Mouse (Mus musculus) induced T-regulatory cell, adult 2 months (primary cell): Measurements from ENCODE around the gene Vamp5.

ENCODE experiments used
- DNase-seq: peaks from one replicate; pipeline ENCODE4 v3.0.0-alpha.2; 2012; ENCODE audit warnings: low read depth

Vamp5 gene

DNA sequence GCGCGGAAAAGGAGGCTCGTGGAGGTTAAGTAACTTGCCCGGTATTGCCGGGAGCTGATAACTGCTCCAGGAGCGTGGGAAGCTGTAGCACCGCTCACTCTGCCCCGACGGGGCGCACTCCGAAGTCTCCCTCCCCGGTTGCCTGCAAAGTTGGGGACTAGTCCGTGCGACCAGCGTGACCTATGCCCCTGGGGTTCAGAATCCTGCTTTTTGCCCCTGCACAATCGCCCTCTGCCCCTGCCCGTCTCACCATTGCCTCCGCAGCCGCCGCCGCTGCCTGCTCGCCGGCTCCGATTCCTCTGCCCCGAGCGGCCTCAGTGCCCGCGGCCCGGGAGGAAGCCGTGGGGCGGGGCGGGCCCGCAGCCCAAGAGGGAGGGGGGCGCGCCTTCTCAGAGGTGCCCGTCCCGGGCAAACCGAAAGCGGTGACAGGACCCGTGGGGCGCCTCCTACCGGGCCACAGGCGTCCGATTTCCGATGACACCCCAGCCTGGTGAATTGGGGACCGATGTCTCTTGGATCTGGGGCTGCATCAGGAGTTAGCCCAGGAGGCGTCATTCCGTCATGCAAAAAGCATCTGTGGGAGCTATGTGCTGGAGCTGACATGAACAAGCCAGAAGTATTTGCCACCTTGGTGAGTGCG, at the start of gene Vamp5:
Gene Vamp5 (minus strand): TSS at position 338 of the 640 bp plus-strand sequence.
- peak; percentile 94 for DNase-seq

DNA sequence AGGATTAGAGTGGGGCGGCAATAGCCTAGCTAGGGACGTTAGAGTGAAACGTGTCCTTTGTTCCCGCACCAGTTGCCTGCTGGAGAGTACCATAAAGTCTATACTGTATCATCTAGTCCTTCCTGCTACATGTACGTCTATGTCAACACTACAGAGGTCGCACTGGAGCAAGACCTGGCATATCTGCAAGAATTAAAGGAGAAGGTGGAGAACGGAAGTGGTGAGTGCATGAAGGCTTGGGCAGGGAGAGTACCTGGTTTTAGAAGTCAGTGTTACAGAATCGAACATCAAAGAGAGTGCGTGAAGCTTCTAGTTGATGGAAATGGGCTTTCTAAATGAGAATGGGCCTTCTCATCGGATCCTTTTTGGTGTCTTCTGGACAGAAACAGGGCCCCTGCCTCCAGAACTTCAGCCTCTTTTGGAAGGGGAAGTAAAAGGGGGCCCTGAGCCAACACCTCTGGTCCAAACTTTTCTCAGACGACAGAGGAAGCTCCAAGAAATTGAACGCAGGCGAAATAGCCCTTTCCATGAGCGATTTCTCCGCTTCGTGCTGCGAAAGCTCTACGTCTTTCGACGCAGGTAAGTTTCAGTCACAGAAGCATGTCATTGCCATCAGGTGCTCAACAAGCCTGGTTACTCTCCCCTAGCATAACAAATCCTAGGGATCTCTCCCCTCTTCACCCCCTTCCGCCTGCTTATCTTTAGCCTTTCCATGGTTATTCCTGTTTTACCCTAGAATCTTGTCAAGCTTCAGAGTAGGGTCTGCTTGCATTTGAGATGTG, 49.0 kb upstream of the Vamp5 start:
- DNase-seq = peak; percentile 54

DNA sequence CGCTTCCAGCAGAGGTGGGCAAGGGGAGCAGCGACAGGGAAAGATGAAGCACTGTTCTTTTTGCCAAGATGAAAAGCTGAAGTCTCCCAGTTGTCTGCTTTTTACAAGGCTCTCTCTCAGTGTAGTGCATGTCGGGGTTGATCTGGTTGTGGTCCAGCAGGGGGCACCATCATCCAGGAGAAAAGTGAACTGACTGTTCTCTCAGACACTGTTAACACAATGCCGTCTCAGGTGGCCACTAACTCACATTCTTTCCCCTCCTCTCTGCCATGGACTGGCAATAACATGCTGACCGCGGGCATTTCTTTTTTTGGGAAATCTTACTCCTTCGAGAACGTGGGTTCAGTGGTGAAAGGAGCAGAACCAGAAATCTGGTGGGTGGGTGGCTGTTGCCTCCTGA, 47.8 kb upstream of the Vamp5 start:
- DNase-seq = peak; percentile 90

- no peak for DNase-seq
Measured at GRCm38 (mm10) chr6:72425646-72426045, 45.4 kb upstream of the Vamp5 start.

- DNase-seq = no peak
Measured at GRCm38 (mm10) chr6:72420901-72421300, 40.6 kb upstream of the Vamp5 start.

DNA sequence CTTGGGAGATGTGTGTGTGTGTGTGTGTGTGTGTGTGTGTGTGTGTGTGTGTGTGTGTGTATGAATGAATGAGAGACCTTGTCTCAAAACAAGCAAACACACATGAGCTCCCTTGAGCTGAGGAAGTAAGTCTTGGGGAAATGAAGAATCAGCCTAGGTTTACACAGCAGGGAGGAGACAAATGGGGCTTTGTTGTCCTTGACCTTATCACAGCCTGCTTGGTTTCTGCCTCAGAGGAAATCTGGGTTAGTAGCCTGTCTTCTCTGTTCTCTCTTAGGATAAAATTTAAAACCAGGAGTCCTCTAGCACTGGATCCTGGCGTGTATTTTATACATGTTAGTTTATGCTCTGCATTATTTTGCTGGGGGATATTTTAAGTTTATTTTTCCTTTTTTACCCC, 39.5 kb upstream of the Vamp5 start:
- DNase-seq = no peak

DNA sequence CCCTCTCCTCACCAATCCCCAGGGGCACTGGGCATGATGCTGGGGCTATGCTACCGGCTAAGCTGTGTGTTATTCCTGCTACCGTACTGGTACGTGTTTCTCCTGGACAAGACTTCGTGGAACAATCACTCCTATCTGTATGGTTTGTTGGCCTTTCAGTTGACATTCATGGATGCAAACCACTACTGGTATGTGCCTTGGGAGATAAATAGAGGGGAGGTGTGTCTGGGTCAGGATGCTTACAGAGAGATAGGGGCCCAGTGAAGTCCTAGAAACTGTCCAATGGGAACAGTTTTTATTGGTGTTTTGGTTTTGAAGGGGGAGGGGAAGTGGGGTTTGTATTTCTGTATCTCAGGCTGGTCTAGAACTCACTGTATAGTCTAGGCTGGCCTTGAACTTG, 38.0 kb upstream of the Vamp5 start:
- DNase-seq = no peak

- DNase-seq = no peak
Measured at GRCm38 (mm10) chr6:72415964-72416772, 35.9 kb upstream of the Vamp5 start.

DNA sequence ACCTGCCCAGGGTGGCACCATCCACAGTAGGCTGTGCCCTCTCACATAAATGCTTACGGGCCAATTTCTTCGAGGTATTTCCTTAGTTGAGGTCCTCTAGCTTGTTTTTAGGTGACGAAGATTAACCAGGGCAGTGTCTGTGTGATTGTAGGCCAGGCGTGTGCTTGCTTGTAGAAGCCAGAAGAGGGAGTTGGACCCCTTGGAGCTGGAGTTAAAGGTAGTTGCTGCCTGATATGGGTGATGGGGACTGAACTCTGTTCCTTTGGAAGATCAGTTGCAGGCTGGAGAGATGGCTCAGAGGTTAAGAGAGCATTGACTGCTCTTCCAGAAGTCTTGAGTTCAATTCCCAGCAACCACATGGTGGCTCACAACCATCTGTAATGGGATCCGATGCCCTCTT, 34.9 kb upstream of the Vamp5 start:
- peak; percentile 31 for DNase-seq

GRCm38 (mm10) chr6:72414076-72414756, 33.9 kb upstream of the Vamp5 start, which contains the start of gene Ggcx:
TSS of gene Ggcx (plus strand) at chr6:72414308.
- DNase-seq = peak; percentile 98

- peak; percentile 49 for DNase-seq
Measured at GRCm38 (mm10) chr6:72410518-72410917, 30.2 kb upstream of the Vamp5 start.

DNA sequence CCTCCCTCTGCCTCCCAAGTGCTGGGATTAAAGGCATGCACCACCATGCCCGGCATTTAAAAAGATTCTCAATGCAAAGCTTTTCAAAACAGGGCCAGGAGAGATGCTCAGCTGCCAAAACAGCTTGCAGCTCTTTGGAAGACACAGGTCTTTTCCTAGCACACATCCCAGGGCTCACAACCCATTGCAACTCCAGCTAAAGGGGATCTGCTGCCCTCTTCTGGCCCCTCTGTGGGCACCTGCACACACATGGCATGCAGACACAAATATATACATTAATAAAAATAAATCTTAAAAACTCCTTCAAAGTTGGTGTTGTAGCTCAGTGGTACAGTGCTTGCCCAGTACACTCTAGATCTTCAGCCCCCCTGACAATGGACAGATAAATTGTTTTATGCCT, 29.7 kb upstream of the Vamp5 start:
- peak; percentile 53 for DNase-seq

DNA sequence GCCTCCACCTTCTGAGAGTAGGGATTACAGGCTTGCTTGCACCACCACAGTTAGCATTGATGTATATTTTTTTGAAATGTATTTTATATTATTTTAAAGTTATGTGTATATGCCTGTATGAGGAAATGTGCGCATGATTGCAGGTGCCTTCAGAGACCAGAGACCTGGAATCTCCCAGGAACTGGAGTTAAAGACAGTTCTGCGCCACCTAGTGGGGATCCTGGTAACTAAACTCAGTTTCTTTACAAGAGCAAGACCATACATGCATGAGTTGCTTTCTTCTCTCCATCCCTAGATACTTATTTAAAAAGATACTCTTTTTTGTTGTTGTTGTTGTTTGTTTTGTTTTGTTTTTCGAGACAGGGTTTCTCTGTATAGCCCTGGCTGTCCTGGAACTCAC, 29.3 kb upstream of the Vamp5 start:
- DNase-seq = peak; percentile 90

- DNase-seq = peak; percentile 96
Measured at GRCm38 (mm10) chr6:72407119-72407518, 26.9 kb upstream of the Vamp5 start.

DNA sequence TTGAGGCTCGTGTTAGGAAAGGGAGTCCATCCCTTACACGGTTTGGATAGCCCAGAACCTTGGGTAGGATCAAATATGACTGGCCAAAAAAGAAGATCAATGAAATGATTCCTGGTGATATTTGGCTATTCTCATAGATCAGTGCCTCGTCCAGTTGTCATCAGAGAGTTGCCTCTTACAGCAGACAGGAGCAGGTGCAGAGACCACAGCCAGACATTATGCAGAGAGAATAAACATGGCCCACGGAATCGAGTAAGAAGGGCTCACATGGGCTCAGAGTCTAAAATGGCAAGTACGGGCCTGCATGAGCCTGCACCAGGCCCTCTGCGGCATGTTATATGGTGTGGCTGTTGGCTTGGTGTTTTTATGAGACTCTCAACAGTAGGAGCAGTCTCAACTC, 25.1 kb upstream of the Vamp5 start:
- DNase-seq = no peak

- peak; percentile 88 for DNase-seq
Measured at GRCm38 (mm10) chr6:72401875-72402274, 21.6 kb upstream of the Vamp5 start.

GRCm38 (mm10) chr6:72399967-72400366, 19.7 kb upstream of the Vamp5 start:
- DNase-seq = no peak

- no peak for DNase-seq
Measured at GRCm38 (mm10) chr6:72396837-72397251, 16.6 kb upstream of the Vamp5 start.

DNA sequence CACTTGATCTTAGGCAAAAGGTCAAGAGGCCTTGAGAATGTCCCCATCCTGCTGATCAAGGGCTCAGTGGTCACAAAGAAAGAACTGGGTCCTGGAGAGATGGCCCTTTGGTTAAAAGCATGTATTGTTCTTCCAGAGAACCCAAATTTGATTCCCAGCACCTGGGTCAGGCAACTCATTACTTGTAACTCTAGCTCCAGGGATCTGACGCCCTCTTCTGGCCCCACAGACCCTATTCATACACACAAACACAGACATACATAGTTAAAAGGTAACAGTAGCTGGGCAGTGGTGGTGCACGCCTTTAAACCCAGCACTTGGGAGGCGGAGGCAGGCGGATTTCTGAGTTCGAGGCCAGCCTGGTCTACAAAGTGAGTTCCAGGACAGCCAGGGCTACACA, 12.1 kb upstream of the Vamp5 start:
- no peak for DNase-seq

DNA sequence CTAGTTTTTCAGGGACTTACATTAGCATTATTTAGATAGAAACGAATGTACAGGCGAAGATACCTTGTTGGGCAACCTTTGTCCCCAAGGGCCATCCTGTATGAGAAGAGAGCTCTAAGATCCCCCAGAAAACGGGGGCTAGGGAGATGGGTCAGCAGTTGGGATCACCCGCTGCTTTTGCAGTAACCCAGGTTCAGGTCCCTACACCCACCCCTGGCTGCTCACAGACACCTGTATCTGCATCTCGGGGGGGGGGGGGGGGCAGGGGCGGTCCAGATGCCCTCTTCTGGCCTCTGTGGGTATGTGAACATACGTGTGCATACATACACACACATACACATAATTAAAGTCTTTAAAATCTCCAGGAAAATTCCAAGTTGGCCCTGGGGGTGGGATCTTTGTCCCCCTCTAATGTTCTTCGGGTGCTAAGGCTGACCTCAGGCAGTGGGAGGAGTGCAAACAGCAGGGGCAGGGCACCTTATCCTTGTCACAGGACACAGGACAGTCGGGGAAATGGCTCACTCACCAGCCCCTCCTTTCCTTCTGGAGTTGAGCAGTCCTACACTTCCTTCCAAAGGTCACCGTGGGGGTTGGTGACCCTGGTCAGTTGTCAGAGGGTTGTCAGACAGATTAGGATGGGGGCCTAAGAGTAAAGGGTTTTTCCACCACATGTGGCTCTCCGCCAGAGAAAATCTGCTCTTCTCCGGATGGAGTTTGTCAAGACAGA, 10.7 kb upstream of the Vamp5 start:
- DNase-seq = no peak
